Mouse (Mus musculus): ENCODE measurements at regions not wholly inside any gene's neighbourhood (a gene's known extent, or its start where the extent isn't known, plus 50 kb on each side); places are given as distances from the start of the nearest gene placed in this dataset.

- TF ChIP-seq CTCF (conservative IDR thresholded peaks at IDR 0.05 in 1 of 2, IDR thresholded peaks at IDR 0.05 in 1 of 2; ENCODE audit: low read depth in 2 of 2, low read length in 2 of 2) (no peak), PAX5 (IDR thresholded peaks at IDR 0.05; ENCODE audit: low read length) (no peak), TBP (conservative IDR thresholded peaks at IDR 0.05; ENCODE audit: low read depth, low read length) (no peak), POLR2A (IDR thresholded peaks at IDR 0.05; ENCODE audit: low read depth, low read length) (no peak), E2F4 (IDR thresholded peaks at IDR 0.05; ENCODE audit: insufficient replicate concordance, low read depth, low read length) (no peak)
These were observed 117.3 kb downstream of the Slc38a4 start for GRCm38 (mm10) chr15:96938406-96938805.
